Mouse (Mus musculus) urinary bladder, postnatal 36 days (tissue): Measurements from ENCODE around the gene Ankrd2.

Source experiments
- DNase-seq, 2 experiments: peaks; one replicate each; pipeline ENCODE4 v3.0.0; 2022; ENCODE audit warnings: low spot score in 2 of 2, mixed read lengths in 1 of 2

Ankrd2 gene

DNA sequence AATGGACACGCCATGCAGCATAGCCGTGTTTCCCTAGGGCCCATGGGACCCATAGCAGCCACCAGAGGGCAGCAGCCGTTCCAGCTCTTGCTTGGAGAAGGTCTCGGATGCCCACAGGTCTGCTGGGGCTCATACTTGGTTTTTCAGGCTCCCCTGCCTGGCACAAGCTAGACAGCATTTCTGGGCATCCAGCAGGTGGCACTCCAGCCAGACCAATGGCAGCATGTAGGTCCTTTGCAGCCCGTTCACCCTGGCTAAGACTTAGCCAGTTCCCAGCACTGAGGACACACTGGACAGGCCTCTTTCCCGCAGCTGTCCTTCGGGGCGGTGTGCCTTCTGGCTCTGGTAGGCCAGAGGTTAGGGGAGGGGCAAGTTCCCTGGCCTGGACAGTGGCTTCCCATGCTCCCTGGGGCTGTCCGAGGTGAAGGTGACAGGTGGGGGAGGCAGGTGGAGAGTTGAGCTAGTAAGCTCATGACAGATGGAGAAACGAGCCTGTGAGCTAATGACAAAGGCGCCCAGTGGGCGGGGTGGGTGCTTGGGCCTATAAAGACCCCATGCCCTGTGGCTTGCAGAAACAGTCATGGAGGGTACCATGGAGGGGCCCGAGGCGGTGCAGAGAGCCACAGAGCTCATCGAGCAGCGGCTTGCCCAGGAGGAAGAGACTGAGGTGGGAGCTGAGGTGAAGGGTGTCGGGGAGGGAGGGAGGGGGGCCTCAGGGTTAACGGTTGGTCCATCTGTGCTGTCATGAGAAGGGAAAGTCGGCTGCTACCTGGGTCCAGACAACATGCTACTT, at the start of gene Ankrd2:
Gene Ankrd2, plus strand, starts transcription at position 545 of the 793 bp plus-strand sequence.
- peak; percentile 71 to 83 for DNase-seq

DNA sequence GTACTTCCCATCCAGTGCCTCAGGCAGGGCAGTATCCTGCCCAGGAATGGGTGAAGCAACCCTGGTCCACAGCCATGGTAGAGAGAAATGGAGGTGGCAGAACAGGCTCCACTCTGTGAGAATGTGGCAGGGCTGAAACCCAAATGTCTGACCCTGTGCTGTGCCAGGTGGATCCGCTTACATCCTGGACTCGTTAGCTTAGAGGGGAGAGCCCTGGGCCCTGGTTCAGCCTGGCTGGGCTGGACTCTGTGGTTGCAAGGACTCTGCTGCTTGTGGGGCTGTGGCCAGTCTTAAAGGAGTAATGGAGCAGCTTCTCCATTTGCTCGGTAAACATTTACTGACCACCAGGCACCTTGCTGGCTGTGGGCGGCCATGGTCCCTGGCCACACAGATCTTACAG, 48.6 kb upstream of the Ankrd2 start:
- DNase-seq = no peak

DNA sequence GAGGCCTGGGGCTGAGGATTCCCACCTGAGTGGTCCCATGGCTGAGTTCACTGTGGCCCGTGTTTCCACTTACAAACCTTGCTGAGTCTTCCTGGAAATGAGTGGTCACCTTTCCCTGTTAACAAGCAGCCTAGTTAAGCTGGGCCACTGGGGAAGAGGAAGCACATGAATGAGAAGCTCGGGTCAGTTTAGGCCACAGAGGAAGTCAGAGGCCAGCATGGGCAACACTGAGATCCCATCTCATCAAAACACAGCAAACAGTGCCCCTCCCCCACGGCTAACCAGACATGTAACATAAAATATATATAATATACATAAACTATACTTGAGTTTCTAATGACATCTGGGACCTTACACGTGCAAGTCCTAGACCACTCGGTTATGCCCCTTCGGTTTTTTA, 46.0 kb upstream of the Ankrd2 start:
- no peak for DNase-seq

- no peak for DNase-seq
Measured at GRCm38 (mm10) chr19:41991926-41992477, 43.8 kb upstream of the Ankrd2 start.

DNA sequence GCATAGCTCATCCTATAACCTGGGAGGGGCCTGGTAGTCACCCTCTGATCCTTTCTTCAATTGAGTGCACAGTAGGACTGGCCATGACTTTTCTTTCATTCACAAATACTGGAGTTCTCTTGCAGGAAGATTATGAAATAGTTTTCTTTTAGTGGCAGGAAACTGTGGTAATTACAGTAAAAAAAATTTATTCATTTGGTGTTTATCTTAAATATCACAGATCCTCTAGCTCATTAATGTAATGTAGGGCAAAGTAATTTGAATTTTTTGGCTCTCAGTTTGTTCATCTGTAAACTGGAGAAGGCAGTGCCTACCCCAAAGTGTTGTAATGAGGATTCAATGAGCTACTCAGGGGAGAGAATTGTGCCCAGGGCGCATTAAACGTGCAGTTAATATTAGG, 42.8 kb upstream of the Ankrd2 start:
- no peak for DNase-seq

GRCm38 (mm10) chr19:41993484-41993883, 42.3 kb upstream of the Ankrd2 start:
- peak; percentile 48 to 84 for DNase-seq

DNA sequence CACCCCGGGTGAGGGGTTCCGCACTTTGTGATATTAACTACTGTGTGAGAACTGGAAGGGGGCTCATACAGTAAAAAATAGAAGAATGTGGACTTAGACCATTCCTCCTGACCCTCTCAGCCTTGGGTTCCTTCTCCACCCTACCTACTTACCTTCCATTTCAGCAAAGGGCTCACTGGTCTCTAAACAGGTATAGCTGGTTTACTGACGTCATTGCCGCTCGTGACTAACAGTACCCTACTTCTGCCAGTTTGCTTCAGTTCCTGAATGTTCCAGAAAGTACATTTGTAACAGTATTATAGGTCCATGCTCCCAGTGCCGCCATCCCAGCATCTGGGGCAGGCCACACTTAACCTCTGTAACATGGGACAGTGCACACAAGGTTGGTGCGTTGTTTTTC, 41.8 kb upstream of the Ankrd2 start:
- peak; percentile 33 to 44 for DNase-seq

GRCm38 (mm10) chr19:41995483-41995882, 40.3 kb upstream of the Ankrd2 start:
- DNase-seq = no peak

DNA sequence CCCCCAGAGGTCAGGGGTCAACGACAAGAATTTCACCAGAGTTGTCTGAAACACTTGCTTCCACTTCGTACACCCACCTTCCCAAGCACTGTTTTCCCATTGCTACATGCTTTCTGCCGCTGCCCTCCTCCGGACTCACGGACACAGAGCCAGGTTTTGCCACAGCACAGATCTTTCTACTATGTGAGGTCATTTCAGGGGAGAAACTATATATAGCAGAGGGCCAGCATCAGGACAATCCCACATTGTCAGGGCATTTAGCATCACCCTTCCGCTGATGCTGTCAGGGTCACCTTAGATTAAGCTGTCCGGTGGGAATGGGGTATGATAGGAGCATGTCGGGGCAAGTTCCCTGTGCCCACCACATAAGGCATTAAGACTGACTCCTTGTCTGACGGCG, 38.7 kb upstream of the Ankrd2 start:
- DNase-seq = no peak

- DNase-seq = no peak
Measured at GRCm38 (mm10) chr19:41998770-41999548, 36.8 kb upstream of the Ankrd2 start.

- DNase-seq = no peak
Measured at GRCm38 (mm10) chr19:41999688-42000283, 36.0 kb upstream of the Ankrd2 start.

GRCm38 (mm10) chr19:42000446-42000958, 35.3 kb upstream of the Ankrd2 start:
- DNase-seq = no peak

DNA sequence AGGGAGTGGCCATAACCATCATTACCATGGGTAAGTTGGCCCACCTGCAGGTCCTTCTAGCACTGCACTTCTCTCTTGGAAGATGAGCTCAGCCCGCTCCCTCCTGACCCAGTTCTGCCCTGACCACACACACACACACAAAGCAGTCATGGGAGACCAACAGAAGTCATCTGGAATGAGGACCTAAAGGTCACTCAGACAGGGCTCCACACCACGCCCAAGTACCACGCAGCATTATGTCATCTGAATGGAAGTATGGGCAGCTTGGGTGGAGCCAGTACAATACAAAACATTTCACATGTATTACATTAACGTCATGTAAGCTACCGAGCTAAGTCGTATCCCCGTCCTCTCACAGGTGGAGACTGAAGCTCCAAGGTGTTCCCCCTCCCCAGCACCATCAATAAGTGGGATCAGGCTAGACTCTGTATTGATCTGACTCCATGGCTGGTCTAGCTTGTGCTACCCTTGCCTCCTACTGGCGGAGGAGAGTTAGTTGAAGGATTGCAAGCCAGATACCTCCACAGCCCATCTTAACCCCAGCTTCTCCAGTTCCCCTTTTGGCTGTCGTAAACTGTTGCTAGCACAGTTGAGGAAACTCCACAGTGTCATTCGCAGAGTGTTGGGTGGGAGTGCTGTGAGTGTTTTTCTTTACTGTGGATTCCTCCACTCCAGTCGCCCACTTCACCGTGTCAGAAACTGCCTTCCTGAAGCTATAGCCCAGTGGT, 34.4 kb upstream of the Ankrd2 start:
- DNase-seq = no peak

- no peak for DNase-seq
Measured at GRCm38 (mm10) chr19:42004258-42004657, 31.5 kb upstream of the Ankrd2 start.

- no peak for DNase-seq
Measured at GRCm38 (mm10) chr19:42005616-42006015, 30.2 kb upstream of the Ankrd2 start.

DNA sequence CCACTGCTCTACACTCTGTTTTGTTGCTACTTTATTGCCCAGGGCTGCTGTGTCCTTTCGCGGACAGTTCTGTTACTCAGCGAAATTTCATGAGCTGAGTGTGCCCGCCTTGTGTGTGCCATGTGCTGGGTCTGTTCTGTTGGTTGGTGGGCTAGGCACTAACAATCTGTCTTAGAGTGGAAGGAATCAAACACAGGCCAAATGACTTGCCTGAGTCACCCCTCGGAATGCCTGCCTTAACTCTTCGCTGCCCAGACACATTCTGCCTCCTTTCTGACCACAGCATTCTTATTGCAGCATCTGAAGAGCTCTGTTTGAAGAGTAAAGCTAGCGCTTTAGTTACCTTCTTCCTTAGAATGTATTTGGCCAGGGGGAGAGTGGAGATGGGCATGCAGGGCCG, 29.2 kb upstream of the Ankrd2 start:
- no peak for DNase-seq

DNA sequence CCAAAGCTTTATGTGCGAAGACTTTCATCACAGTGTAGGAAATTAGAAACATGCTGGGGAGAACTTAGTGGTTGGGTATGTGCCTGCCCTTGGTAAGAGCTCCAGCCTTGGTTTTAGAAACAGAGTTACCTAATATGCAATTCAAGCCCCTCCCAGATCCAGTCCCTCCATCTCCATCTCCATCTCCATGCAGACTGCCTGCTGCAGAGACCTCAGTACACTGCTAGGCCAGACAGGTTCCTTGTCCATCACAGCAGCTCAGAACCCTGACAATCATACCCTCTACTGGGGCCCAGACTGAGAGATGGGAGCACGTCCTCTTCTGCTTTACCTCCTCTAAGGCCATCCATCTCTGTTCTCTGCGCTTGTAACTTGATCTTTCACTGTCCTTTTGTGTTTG, 27.2 kb upstream of the Ankrd2 start:
- DNase-seq = no peak

DNA sequence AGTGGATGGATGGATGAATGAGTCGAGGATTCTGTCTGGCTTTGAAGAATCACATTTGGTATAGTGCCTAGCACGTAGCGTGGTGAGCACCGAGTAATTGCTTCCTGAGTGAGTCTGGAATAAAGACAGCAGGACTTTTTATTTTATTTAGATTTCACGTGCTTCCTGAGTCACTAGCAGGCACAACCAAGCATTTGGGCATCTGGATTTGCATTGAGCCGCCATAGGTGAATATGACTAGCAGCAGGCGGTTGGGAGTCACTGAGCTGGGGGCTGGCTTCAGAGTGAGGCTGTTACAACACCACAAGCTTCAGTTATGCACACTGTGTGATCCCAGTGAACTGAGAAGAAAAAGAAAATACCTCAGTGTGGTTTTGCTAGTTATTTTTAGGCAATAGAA, 26.7 kb upstream of the Ankrd2 start:
- no peak for DNase-seq

DNA sequence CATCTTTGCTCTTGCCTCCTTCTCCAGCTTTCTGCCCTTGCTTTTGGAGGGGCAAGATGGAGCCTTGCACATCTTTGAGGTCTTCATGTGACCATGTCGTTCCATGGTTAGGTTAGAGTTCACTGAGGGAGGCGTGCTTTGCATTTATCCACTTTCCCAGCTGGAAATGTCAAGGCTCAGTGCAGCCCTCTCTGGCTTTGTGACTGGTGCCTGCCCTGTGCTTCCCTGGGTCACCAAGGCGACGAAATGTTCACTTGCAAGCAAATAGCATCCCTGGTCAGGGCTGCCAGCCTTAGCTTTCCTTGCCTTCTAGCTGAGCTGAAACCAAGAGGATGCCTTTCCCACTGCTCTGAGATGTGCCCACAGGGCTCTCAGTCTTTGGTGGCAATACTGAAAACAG, 25.4 kb upstream of the Ankrd2 start:
- DNase-seq = no peak

- DNase-seq = no peak
Measured at GRCm38 (mm10) chr19:42011123-42011522, 24.7 kb upstream of the Ankrd2 start.

- no peak for DNase-seq
Measured at GRCm38 (mm10) chr19:42014231-42014825, 21.5 kb upstream of the Ankrd2 start.
